Mouse (Mus musculus) left cerebral cortex, adult 9 months (tissue): ENCODE results near the gene Vps37c.

Source experiments
- DNase-seq, 2 experiments: peaks; one replicate each; pipeline ENCODE4 v3.0.0; 2022; ENCODE audit warnings: low spot score in 2 of 2

Gene Vps37c

DNA sequence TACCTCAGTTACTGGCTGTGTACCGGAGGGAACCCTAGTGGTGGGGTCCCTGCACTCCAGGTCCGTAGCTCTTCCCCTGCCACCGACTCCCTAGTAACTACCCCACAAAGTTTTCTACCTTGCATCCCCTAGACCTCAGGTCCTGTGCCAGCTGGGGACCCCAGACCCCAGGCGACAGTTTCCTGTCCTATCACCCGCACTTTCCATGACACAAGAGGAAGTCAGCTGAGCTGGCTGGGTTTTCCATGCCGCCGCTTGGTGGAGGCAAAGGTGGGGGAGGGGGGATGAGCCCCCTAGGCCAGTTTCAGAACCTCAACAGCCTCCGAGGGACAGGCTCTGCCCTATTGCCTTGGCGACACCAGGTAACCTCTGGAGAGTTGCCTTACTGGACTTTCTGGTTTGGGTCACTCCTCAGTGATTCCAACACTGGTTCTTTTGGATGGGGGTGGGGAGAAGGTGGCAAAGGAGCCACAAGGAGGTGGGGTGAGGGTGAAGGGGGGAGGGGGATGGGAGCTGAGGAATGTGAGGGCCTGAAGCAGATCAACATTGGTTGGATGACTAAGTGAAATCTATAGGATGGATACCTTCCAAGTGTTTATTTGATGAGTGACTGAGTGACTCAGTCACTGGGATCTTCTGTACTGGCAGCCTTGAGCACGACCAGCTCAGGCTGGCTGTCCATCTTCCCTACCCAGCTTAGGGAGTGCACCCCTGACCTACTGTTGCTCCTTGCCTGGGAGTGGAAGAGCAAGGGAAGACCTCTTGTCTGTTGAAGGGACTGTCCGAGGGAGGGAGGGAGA, 52.3 kb downstream of the Vps37c start:
- DNase-seq = no peak

DNA sequence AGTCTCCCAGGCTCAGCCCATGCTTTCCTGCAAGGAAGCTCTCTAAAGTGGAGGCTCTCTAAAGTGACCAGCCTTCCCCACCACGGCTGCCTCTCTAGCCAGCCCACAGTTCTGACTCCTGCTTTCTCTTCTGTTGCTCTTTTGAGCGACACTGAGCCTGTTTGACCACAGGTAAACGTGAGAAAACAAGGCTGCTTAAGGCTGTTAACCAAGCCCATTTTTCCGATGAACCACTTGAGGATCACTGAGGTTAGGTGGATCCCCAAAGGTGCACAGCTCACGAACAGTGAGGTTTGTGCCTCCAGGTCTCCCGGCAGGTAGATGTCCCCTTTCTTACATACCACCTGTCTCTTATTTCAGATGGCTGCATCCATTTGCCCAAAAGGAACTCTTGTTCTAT, 53.6 kb downstream of the Vps37c start:
- DNase-seq = no peak

DNA sequence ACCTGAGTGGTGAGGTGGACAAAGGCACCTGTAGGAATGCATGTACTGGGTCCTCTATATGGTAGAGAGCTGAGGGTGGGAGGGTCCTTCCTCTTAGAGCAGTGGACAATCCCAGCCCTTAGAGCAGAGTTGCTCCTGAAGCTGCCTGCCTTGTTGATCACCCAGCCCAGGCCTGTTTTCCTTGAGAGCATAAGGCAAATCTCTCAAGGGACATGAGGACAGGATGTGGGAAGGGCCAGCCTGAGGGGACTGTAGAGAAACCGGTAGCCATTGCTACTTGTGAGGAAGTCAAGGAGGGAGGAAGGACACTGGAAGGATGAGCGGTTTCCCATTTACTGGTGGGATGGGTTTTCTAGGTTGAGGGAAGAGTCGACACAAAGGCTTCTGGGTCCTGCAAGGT, 54.0 kb downstream of the Vps37c start:
- no peak for DNase-seq

DNA sequence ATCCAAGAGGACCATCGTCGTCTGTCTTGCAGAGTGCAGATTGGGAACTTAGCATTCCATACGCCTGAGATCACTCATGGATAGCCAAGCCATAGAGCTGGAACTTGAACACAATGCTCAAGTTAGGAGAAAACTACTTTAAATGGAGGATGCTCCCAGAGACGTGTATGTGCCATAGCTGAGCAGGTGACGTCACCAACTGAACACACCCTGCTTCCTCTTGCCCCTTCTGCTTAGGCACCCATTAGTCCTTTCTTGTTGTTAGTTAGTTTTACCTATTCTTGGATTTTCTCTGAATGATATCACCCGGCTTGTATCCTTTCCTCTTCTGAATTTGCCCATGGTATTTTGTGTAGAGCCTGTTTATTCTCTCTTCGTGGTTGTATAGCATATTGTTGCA, 58.6 kb downstream of the Vps37c start:
- no peak for DNase-seq

DNA sequence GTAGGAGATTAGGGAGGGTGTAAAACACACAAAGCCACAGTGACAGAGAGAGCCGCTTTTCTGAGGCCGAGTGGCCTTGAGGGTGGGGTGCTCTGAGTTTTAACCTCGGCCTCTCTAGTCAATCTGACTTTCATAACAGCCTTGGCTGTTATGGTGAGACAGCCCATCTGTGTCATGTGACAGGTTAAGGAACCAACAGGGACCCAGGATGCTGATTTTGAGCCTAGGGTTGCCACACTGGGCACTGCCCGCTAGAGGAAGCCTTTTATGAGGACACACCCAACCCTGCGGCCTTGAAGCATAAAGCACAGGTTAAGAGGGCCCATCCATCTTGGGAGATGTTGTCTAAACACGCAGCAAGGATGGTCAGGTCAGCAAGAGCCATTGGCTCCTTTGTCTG, 59.2 kb downstream of the Vps37c start:
- no peak for DNase-seq

DNA sequence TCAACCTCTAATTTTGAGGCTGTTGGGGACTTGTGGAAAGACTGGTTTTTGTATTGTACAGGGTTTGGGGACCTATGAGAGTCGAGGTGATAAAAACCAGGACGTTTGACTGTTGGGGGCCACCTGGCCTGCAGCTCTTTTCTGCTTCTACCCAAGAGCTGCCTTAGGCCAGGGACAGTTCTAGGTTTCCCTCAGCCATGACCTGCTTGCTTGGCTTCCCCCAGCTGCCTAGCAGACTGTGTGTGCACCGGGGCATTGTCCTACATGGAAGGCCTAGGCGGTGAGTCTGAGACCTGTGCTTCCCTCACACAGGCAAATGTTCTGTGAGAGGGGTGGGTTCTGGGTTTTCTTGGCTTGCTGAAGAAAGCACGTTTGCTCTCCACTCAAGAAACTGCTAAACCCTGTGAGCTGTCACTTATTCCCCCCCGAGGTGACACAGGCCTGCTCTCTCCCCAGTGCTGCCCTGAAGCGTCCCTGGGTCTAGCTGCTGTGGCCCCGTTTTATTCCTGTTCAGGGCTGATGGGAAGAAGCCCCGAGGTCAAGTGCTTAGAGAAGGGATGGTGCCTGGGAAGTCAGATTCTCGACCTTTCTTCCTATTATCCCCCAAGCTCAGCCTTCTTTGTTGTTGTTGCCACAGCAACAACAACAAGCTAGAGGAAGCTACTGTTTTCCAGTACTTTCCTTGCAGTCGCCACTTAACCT, 60.0 kb downstream of the Vps37c start:
- DNase-seq = no peak

DNA sequence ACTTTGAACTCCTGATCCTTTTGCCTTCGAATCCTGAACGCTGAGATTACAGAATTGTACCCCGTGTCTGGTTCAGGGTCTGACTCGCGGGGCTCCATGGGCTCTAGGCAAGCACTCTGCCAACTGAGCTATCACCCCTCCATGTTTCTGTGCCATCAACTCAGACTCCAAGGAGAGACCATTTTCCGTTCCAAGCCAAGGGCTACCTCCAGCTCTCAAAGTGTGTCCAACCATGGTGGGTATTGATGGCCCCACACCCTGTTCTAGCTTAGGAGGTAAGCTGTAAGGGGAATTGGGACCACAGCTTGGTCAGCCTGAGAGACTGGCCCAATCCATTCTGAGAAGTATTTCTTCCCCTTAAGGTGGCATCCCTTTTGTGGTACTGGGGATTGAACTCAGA, 60.8 kb downstream of the Vps37c start:
- DNase-seq = no peak

DNA sequence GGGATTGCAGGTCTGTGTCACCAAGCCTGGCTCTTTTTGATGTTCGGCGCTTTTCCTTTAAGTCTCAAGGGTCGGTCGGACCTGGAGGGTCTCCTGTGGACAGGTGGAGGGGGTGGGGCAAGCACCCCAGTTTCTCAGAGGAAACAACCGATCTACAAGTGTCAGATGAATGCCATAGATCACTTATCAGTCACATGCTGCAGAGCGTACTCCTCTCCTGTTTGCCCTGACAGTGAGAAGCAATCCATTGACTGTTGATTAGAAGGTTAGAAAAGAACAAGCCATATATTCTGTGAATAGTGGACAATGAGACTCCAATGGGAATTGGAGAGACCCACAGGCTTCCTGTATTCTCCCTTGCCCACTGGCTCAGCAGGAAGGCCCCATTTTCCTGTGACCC, 61.6 kb downstream of the Vps37c start:
- no peak for DNase-seq

DNA sequence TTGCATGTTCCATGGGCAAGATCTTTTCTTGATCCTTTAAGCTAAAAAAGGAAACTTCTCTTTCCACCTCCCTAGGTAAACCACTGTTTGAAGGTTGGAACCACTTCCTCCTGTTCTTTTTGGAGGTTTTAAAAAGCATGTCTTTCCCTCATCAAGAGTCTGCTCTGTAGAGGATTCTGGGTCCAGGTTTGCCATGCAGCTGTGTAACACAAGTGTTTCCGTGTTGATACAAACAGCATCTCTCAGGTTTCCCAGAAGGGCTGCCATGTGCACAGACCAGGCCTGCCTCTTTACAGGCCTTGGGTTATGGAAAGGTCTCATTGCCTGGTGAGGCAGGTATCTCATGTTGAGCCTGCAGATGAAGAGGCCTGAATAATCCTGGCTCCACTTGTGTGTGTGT, 63.1 kb downstream of the Vps37c start:
- DNase-seq = no peak

DNA sequence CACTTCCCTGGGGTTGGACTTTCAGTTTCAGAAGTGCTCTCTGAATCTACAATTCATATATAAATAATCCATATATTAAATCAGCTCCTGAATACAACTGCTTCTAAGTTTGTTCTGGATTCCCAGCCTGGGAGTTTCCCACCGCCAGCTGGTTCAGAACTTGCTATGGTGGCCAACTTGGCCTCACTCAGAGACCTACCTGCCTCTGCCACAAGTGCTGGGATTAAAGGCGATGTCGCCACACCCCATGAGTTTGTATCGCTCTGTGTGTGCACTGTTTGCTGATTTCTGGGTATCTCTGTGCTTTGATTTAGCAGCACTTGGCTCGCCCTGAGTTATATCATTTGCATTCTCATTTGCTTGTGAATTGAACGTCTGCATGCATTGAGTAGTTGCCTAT, 63.6 kb downstream of the Vps37c start:
- DNase-seq = no peak

DNA sequence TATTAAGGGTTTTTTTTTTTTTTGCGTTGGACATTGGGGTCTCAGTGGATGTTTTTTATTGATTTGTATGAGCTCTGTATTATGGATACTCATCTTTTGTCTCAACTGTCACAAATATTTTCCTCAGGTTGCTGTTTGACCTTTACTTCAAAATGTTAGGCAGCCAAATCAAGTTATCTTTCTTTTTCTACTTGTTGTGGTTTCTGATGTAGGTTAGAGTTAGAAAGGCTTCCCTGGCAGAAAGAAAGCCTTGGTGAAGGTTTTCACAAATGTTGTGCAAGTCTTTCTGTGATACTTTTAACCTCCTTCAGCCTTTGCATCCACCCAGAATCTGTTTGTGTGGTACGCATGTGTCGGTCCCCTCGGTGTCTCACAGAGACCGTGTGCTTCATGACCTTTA, 64.1 kb downstream of the Vps37c start:
- DNase-seq = no peak

DNA sequence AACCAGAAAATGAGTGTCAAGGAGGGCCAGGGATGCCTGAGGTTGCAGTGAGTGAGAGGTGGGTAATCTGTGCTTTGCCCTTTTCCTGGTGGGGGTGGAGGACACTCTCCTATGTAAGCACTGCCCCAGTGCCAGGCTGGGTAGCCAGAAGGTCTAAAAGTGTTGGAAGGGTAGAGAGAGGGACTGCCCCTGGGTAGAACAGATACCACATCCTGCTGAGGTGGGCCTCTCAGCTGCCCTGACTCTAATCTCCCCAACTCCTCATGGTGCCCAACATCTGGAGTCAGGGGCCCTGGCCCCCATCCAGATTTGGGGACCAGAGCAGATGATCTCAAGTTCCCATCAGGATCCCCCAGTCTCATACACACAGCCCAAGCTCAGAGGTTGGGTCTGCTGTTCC, 68.6 kb downstream of the Vps37c start:
- no peak for DNase-seq

DNA sequence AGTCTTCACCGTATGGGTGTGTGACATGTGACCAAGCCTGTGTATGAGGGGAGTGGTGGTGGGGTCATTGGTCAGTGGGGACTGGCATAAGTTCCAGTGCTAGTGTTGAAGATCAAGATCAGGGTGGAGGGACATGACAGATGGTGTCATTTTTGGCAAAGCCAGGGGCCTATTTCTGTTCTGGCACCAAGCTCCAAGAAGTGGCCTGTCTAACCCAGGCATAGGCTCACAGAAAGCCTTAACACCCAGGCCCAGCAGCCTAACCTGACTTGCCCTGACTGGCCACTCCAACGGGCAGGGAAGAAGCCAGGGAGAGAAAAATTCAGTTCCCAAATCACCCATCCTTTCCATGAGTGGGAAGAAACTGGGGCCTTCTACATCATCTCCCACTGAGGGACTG, 69.0 kb downstream of the Vps37c start:
- DNase-seq = no peak

DNA sequence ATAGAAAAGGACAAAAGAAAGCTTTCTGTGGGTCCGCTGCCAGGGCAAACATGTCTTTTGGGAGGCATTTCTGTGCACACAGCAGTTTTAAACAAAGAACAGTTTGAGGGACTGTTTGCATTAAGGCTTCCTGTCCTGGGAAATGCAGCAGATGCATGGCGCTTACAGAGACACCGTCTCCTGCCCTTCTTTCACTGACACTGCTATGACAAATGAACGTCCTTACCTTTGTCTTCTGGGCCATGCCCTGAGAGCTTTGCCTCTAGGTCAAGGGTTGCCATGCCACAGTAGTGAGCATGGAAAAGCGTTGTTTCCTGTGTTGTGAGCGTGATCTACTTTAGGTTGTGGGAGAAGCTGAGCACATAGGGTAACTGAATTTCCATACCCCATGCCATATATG, 70.2 kb downstream of the Vps37c start:
- DNase-seq = no peak

DNA sequence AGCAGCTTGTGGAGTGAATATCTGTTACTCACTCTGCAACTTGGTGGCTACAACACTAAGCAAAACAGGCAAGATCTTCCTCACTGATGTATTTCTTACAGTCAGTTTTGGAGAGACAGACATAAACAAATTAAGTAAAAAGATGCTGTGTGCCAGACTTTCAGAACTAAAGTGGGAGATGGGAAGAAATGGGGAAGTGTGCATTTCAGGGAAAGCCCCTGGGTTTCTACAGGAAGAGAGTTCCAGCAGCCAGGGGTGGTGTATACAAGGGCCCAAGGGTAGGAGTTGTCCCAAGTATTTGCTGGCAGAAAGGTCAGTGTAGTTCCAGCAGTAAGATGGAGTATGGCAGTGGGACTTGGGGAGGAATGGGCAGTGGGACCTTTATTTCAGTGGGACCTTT, 71.0 kb downstream of the Vps37c start:
- DNase-seq = no peak

DNA sequence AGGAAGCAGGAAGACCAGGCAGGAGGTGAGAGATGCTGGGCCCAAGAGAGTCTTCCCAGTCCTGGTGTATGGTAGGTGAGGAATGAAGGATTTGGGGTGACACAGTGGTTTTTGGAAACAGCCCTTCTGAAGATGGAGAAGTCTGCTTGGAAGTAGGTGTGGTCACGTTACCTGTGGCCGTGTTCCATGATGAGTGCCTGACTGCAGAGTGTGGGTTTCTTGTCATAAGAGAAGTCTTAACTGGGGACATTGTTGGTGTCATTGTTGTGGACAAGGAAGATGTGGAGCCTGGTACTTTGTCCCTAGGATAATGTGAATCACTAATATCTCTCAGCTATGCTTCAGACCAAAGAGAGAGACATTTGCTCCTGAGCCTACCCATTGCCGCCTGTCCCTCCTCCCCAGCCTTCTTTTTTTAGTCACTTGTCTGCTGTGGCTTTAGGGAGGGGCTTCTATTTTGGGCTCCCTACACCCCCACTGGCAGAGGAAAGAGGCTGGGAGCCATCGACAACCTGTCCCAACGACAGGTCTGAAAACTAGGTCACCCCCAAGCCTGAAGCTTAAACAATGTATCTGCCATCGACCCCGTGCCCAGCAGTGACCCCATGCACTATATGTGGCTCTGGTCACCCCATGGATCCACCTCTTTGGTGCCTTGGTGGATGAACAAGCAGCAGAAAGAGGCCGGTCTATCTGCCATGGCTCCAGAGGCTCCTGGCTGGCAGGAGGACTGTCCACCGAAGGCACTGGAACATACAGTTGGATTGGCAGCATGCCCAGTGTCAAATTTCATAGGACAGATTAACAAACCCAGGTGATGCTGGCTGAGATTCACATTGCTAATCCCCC, 71.7 kb downstream of the Vps37c start:
- DNase-seq = no peak

DNA sequence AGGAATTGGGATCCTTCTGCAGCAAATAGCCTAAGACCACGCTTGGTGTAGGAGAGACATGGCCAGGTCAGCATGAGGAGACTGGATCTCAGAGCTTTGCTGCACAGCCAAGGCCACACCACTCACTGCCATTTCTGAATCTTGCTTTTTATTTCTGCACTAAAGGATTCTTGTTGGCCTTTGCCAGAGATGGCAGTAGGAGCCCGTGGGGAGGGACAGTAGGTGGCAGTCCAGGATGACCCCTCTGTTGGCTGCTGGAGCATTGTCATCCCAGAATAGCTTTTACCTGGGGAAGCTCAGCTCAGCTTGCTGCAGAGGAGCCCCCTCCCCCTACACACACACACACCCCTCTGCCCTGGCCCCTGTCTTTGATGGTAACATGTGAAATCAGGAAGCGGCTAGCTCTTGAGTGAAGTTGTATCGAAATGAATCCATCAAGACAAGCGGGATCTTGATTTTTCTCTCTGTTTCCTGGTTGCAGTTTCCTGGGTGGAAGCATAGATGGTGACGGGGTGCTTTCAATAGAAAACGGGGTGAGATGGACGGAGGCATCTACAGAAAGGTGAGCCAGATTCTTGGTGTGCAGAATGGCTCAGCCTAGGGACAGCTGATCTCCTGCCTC, 73.4 kb downstream of the Vps37c start:
- DNase-seq = no peak

DNA sequence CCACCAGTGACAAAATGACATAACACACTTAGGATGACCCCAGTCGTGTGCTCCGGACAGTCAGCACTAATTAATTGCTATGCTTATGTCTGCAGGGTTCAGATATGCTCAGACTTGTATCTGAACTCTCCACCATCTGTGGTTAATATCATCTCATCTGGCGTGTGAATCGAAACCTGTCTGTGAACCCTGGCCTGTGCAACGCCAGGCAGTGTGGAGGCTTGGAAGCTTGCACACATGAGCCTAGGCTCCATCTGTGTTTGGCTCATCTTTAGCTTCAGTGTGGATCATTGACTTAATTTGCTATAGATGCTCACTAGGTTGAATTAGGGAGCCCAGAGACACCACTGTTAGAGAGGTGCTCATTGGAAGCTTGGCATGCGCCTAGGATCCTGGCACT, 73.9 kb downstream of the Vps37c start:
- no peak for DNase-seq

DNA sequence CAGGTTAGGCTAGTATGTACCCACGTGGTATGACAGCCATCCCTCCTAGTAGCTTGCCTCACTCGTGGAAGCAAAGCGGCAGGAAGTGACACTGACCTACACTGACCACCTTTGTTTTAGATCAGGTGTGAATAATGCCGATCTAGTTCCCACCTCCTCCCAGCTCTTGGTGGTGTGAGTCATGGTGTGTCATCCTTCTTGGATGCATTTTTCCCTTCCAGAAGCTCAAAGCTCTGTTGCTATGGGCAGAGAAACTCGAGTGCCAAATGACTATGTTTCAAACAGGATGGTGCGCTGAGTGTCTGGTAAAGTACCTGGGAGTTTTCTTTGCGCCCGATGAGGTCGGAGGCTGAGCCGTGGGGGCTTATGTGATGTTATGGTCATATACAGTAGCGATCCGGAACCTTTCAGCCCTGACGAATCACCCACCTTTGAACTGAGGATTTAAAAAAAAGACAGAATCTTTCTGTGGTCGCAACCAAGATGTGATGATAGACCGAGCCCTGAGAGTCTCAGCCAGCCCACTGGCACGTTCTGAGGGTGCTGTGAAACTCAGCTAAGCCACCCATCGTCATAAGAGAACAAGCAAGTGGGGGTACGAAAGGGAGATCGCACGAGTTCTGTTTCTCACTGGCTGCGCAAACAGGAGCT, 75.0 kb downstream of the Vps37c start:
- peak in 1 of 2 experiments; percentile 42 for DNase-seq
